Mouse (Mus musculus) embryo, embryonic 11 days (tissue): ENCODE data around the gene Eml2.

ENCODE experiments used
- DNase-seq: peaks from one replicate; pipeline ENCODE4 v3.0.0-alpha.2; 2015

The Eml2 gene

GRCm38 (mm10) chr7:19208201-19208910 lies 32.1 kb downstream of the Eml2 start:
- no peak for DNase-seq

DNA sequence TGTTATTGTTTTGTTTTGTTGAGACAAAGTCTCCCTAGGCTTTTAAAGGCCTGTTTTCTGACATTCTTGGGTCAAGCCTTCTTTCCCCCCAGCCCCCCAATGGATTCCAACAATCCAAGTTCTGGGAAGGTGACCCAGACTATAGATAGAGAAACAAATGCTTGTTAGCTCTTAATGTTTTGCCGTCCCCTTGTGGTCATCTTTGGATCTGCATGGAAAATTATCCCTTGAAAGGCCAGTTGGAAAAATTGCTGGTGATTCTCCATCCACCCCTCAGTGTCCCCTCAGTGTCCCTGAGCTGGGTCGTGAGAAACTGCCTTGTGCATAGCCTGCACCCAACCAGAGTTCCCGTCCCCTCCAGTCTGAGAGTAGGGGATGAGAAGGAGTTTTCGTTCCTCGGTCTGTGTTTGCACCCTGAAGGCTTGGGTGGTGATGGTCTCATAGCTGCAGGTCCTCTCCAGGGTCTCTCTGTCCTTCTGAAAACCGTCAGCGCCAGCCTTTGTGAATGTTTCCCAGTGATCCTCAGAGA lies 32.8 kb downstream of the Eml2 start:
- DNase-seq: peak; percentile 67

DNA sequence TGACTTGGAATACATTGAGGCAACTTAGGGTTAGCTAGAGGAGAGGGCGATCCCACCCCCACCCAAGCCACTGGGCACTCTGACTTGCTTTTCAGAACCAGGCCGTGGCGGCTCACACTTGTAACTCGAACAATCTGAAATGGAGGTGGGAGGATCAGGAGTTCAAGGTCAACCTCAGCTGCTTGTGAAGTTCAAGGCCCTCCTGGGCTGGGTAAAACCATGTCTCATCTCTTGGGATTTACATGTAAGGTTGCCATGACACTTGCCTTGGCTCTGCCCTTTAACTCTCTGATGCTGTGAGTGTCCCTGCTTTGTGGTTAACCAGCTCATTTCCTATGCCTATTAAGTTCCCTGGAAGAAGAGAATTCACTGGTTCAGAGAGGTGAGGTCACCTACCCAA lies 33.3 kb downstream of the Eml2 start:
- DNase-seq: no peak

- no peak for DNase-seq
These were observed 33.8 kb downstream of the Eml2 start for GRCm38 (mm10) chr7:19210010-19210409.

DNA sequence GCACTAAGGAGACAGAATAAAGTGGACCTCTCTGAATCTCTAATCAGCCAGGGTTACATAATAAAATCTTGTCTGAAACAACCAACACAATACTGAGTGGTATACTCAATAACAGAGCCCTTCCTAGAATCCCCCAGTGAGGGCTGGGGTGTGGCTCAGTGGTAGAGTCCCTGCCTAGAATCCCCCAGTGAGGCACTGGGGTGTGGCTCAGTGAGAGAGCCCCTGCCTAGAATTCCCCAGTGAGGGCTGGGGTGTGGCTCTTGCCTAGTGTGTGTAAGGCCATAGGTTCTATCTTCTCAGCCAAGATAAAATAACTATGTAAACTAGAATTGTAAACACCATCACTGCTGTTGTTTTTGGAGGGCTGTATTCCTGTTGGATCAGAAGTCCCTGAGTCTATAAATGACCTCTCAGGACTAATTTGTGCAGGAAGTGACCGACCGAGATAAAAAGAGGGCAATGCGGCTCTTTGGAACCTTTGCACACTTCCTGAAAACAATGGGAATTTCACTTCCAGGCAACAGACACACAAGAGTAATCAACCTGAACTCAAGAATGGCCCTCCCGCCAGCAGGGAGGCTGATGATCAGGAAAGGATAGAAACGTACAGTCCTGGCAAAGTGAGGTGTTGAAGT lies 34.9 kb downstream of the Eml2 start:
- DNase-seq: no peak

- peak; percentile 76 for DNase-seq
These were observed 36.0 kb downstream of the Eml2 start, which contains the start of gene Gpr4 for GRCm38 (mm10) chr7:19211996-19212755. Gene Gpr4 (plus strand): TSS chr7:19212538.

GRCm38 (mm10) chr7:19213385-19213784 lies 37.2 kb downstream of the Eml2 start:
- DNase-seq: no peak

DNA sequence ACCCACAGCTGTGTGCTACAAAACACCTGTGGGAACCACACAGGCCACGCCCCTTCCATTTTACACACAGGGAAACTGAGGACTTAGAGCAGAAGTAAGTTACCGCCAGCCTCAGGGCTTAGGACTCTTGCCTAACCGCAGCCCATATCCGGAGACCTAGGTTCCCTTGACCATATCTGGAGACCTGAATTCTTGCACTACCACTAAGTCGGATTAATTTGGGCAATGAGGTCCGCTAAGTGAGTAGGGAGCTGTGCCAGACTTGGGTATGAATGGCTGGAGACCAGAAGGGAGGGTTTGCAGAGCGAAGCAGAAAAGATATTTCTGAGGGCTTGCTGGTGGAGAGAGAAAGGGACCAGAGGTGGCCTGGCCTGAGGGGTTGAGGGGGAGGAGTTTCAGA lies 38.1 kb downstream of the Eml2 start:
- DNase-seq: no peak

DNA sequence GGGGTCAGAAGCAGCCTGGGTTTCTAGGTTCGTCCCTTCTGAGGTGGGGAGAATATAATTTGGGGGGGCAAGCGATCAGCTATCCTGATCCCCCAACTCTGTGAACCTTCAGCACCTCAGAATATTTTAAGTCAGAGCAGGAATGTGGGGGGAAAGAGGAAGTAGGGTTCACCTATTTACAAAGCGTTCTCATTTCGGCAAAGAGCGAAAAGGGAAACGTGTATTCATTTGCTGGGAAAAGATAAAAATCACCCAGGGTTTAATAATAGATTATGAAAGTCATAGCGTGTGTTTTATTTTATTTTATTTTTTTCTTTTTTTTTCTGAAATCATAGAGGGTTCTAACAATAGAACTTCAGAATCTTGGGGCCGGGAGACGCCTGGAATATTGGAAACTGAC lies 38.7 kb downstream of the Eml2 start:
- DNase-seq: no peak

GRCm38 (mm10) chr7:19217492-19217891 lies 41.3 kb downstream of the Eml2 start:
- DNase-seq: peak; percentile 37

- no peak for DNase-seq
These were observed 41.7 kb downstream of the Eml2 start for GRCm38 (mm10) chr7:19217944-19218343.

- DNase-seq: no peak
These were observed 43.8 kb downstream of the Eml2 start for GRCm38 (mm10) chr7:19220061-19220460.

DNA sequence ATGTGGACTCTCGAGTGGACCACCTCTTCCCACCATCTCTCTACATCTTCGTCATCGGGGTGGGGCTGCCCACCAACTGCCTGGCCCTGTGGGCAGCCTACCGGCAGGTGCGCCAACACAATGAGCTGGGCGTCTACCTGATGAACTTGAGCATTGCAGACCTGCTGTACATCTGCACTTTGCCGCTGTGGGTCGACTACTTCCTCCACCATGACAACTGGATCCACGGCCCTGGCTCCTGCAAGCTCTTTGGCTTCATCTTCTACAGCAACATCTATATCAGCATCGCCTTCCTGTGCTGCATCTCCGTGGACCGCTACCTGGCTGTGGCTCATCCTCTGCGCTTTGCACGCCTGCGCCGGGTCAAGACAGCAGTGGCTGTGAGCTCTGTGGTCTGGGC lies 46.0 kb downstream of the Eml2 start:
- no peak for DNase-seq

DNA sequence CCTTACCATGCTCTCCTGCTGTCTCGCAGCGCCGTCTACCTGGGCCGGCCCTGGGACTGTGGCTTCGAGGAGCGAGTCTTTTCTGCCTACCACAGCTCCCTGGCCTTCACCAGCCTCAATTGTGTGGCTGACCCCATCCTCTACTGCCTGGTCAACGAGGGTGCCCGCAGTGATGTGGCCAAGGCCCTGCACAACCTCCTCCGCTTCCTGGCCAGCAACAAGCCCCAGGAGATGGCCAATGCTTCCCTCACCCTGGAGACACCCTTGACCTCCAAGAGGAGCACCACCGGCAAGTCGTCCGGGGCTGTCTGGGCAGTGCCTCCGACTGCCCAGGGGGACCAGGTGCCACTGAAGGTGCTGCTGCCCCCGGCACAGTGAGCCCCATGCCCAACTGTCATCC lies 46.7 kb downstream of the Eml2 start:
- DNase-seq: no peak

DNA sequence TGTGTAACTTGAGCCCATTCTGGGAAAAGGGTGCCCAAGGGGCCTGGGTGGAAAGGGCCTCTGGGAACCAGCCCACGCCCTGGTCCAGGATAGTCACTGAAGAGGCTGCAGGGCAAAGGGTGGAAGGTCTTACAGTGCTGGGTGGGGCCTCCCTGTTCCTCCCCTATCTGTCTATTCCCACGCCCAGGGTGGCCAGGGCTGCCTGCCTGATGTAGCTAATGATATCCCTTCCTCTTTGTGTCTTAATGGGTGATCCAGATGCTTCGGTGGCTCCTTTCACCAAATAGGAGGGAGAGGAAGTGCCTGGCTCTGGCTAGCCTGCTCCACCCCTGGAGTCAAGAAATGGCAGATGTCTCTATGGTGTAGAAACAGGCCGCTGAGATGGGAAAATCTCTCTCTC lies 48.7 kb downstream of the Eml2 start:
- DNase-seq: no peak

- peak; percentile 62 for DNase-seq
These were observed 50.9 kb downstream of the Eml2 start for GRCm38 (mm10) chr7:19226817-19227797.

GRCm38 (mm10) chr7:19227883-19228792 lies 51.9 kb downstream of the Eml2 start, which contains the start of gene Opa3:
Gene Opa3 (plus strand): TSS chr7:19228334.
- DNase-seq: peak; percentile 100

DNA sequence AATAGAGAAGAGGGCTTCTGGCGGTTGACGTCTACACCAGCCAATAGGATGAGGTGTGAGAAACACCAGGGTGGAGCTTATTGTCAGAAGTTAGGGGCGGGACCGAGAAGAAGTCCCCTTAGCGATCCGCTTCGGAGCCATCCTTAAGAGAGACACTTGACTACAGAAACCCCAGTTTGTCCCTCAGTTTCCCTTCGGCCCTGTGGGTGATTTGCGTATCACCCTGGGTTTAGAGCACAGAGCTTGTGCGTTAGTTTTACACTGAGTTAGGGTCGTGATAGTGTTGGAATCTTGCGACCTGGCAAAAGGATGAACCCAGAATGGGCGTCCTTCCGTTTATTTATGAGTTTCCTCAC lies 52.5 kb downstream of the Eml2 start:
- no peak for DNase-seq

GRCm38 (mm10) chr7:19229404-19229803 lies 53.2 kb downstream of the Eml2 start:
- no peak for DNase-seq

- no peak for DNase-seq
These were observed 53.9 kb downstream of the Eml2 start for GRCm38 (mm10) chr7:19230041-19230580.

GRCm38 (mm10) chr7:19230899-19231298 lies 54.7 kb downstream of the Eml2 start:
- DNase-seq: no peak
